Mouse (Mus musculus): Measurements from ENCODE around the gene Gm4763. TPM values are rescaled to one million over a fixed set of nuclear protein-coding genes. Genes with fewer than 3 reads are reported as not detected.

The Gm4763 gene
- not detected in 2 replicates for polyA plus RNA-seq (2012; rRNA removed)

DNA sequence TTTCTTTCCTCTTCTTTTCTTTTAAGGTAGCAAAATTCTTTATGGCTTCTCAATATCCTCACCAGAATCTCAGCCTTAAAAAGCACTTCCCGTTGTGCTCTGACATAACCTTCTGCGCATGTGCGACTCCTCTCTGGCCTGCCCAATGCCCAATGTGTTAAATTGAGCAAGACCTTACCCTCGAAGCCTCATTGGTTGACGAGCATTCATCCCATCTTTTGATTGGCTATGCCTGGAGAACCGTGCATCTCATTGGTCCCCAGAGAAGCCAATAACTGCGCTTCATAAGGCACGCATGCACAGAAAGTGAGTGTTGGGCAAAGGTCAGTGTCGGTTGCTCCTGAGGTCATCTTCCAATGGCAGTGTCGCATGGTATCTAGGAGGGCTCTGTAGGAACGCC lies at the start of gene Gm4763:
Gm4763 (minus strand) TSS at position 101 of the 400 bp plus-strand sequence.

DNA sequence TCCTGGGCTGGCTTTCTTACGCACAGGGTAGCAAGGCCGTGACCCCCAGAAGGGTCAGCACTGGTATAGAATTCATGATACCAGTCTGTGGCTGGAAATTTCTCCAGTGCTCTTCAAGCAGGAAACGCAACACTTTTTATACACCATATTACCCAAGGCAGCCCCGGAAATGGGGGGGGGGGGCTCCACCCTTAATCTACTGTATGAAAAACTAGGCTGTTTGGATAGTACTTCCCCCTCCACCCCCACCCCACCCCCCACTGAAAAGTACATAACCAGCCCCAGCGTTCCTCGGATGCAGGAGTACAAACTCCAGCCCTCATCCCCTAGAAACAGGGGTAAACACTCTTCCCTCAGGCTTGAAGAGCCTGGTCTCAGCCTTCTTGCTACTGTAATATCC lies 33.5 kb upstream of the Gm4763 start, which contains the start of gene Cd177:
Cd177 (minus strand) TSS at position 101 of the 400 bp plus-strand sequence.

DNA sequence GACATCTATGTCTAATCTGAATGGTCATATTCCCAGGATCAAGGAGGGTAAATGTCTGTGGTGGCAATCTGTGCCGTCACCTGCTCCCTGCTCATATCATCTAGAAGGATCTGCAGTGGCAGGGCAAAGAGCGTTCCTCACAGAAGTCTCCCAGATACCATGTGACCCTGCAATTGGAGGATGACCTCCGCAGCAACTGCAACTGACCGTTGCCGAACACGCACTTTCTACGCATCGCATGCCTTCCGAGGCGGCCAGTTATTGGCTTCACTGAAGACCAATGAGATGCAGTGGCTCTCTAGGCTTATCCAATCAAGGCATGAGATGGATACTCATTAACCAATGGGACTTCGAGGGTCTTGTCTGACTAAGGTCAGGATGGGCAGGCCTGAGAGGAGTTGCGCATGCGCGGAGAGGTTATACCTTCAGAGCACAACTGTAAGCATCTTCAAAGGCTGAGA lies 17.8 kb downstream of the Gm4763 start, which contains the start of gene BC049730:
BC049730 (plus strand) TSS at position 411 of the 461 bp plus-strand sequence.

DNA sequence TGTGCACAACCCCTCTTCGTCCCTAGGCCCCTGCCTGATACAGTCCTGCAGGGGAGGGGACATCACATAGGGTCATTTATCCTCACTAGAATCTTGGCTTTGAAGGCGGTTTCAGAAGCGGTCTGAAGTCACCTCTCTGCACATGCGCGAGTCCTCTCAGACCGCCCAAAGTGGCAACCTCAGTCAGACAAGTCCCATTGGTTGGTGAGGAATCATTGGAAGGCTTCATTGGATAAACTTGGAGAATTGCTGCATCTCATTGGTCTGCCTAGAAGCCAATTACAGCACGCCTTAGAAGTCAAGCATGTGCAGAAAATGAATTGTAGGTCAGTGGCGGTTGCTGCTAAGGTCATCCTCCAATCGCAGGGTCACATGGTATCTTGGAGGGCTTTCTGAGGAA lies 50.1 kb downstream of the Gm4763 start, which contains the start of gene Tex101:
Tex101 (minus strand) TSS at position 101 of the 400 bp plus-strand sequence.

Other genes with a start within 250 kb of the Gm4763 start
- gene Cadm4, start 244.9 kb downstream of the Gm4763 start, polyA plus RNA-seq (2012; rRNA removed) = 39.2 and 47.2 TPM in 2 replicates
- 64.6 and 76.6 TPM in 2 replicates for gene Zfp428, start 219.9 kb downstream of the Gm4763 start, polyA plus RNA-seq (2012; rRNA removed)
- gene AC161166.1, start 214.5 kb downstream of the Gm4763 start, polyA plus RNA-seq (2012; rRNA removed) = not detected in 2 replicates
- 21.1 and 23.3 TPM in 2 replicates for gene Irgq, start 196.2 kb downstream of the Gm4763 start, polyA plus RNA-seq (2012; rRNA removed)
- gene Pinlyp, start 180.8 kb downstream of the Gm4763 start, polyA plus RNA-seq (2012; rRNA removed) = 7.3 and 9.0 TPM in 2 replicates
- gene Xrcc1, start 180.6 kb downstream of the Gm4763 start, polyA plus RNA-seq (2012; rRNA removed) = 68.3 and 73.5 TPM in 2 replicates
- 29.5 and 37.1 TPM in 2 replicates for gene Ethe1, start 139.4 kb downstream of the Gm4763 start, polyA plus RNA-seq (2012; rRNA removed)
- 0.87 and 0.89 TPM in 2 replicates for gene Zfp575, start 139.3 kb downstream of the Gm4763 start, polyA plus RNA-seq (2012; rRNA removed)
- 2.6 and 3.5 TPM in 2 replicates for gene Phldb3, start 116.1 kb downstream of the Gm4763 start, polyA plus RNA-seq (2012; rRNA removed)
- gene Lypd3, start 90.4 kb downstream of the Gm4763 start, polyA plus RNA-seq (2012; rRNA removed) = 3.0 and 3.6 TPM in 2 replicates
- not detected in 2 replicates for gene Tex101, start 50.2 kb downstream of the Gm4763 start, polyA plus RNA-seq (2012; rRNA removed)
- gene BC049730, start 17.7 kb downstream of the Gm4763 start, polyA plus RNA-seq (2012; rRNA removed) = not detected in 2 replicates
- 3.6 and 5.0 TPM in 2 replicates for gene Cd177, start 33.4 kb upstream of the Gm4763 start, polyA plus RNA-seq (2012; rRNA removed)
- gene Ceacam10, start 50.3 kb upstream of the Gm4763 start, polyA plus RNA-seq (2012; rRNA removed) = 0.25 and 0.35 TPM in 2 replicates
- gene Gm9844, start 135.3 kb upstream of the Gm4763 start, polyA plus RNA-seq (2012; rRNA removed) = 0.84 and 1.3 TPM in 2 replicates
- not detected in 2 replicates for gene Lypd4, start 143.0 kb upstream of the Gm4763 start, polyA plus RNA-seq (2012; rRNA removed)
- gene Dmrtc2, start 143.1 kb upstream of the Gm4763 start, polyA plus RNA-seq (2012; rRNA removed) = not detected in 2 replicates
- 750 and 831 TPM in 2 replicates for gene Rps19, start 157.5 kb upstream of the Gm4763 start, polyA plus RNA-seq (2012; rRNA removed)
- gene Cd79a, start 170.5 kb upstream of the Gm4763 start, polyA plus RNA-seq (2012; rRNA removed) = 1.5 and 2.0 TPM in 2 replicates
- gene Arhgef1, start 176.0 kb upstream of the Gm4763 start, polyA plus RNA-seq (2012; rRNA removed) = 299 and 332 TPM in 2 replicates
- not detected in 2 replicates for gene Gm4881, start 217.6 kb upstream of the Gm4763 start, polyA plus RNA-seq (2012; rRNA removed)
- 770 and 891 TPM in 2 replicates for gene Rabac1, start 245.8 kb upstream of the Gm4763 start, polyA plus RNA-seq (2012; rRNA removed)